Mouse (Mus musculus) stomach, embryonic 14.5 days (tissue): ENCODE measurements around the gene 2210017I01Rik. TPM values are rescaled to one million over a fixed set of nuclear protein-coding genes. Genes with fewer than 3 reads are reported as not detected.

Source experiments
- ATAC-seq: fragments of 200-750 bp; cut with Nextera tagmentation; 2 replicates; pipeline ENCODE4 v1.8.0; 2017; ENCODE audit warnings: low read depth, moderate TSS enrichment; ENCODE audit not compliant: insufficient number of reproducible peaks, insufficient read depth, low FRiP score
- H3K27ac ChIP-seq: fragments of 300-500 bp; sonication (generic); 2 replicates; pipeline ENCODE4 v1.5.1; 2014; ENCODE audit warnings: mild to moderate bottlenecking, low read length, moderate library complexity, mixed read lengths
- H3K27me3 ChIP-seq: fragments of 300-500 bp; sonication (generic); 2 replicates; pipeline ENCODE4 v1.6.1; 2014; ENCODE audit warnings: low read length, control low read depth, mixed read lengths; ENCODE audit not compliant: control insufficient read depth, insufficient read depth
- H3K36me3 ChIP-seq: fragments of 300-500 bp; sonication (generic); 2 replicates; pipeline ENCODE4 v1.6.1; 2014; ENCODE audit warnings: mild to moderate bottlenecking, control low read depth, low read length, moderate library complexity, mixed read lengths; ENCODE audit not compliant: control insufficient read depth, insufficient read depth
- H3K4me1 ChIP-seq: fragments of 300-500 bp; sonication (generic); 2 replicates; pipeline ENCODE4 v1.6.1; 2014; ENCODE audit warnings: low read length, control low read depth, mixed read lengths; ENCODE audit not compliant: control insufficient read depth, insufficient read depth
- H3K4me2 ChIP-seq: fragments of 300-500 bp; sonication (generic); replicated peaks from 2 replicates; pipeline ENCODE4 v1.6.1; 2014; ENCODE audit warnings: low read depth, low read length, control low read depth
- H3K4me3 ChIP-seq: fragments of 300-500 bp; sonication (generic); 2 replicates; pipeline ENCODE4 v1.5.1; 2014; ENCODE audit warnings: low read depth, low read length, control low read depth
- H3K9ac ChIP-seq: fragments of 300-500 bp; sonication (generic); replicated peaks from 2 replicates; pipeline ENCODE4 v1.6.1; 2014; ENCODE audit warnings: low read depth, mild to moderate bottlenecking, control low read depth, low read length, moderate library complexity, mixed read lengths
- H3K9me3 ChIP-seq: fragments of 300-500 bp; sonication (generic); 2 replicates; pipeline ENCODE4 v1.6.1; 2016; ENCODE audit warnings: low read depth, low read length, control low read depth; ENCODE audit not compliant: control insufficient read depth
- WGBS: fragments of 180-500 bp; shearing (Covaris S2); extraction: QIAGEN DNeasy Blood & Tissue Kit; methylation state at CpG from one replicate; pipeline ENCODE4 v1.1.7; 2014; 5-methylcytosine and 5-hydroxymethylcytosine counted together
- polyA plus RNA-seq: library from polyadenylated mRNA; unstranded; fragments of >200 nt; fragmentation: Nextera tagmentation; extraction: Ambion mirVana; gene quantifications from 2 replicates; pipeline ENCODE4 v1.2.1, GENCODE M21; 2014

Gene 2210017I01Rik
- polyA plus RNA-seq, 1 experiment from 2014 or later: not detected

- no peaks in the 10 kb centered on the region for H3K9me3 ChIP-seq
- no peaks in the 10 kb centered on the region for H3K36me3 ChIP-seq
- H3K4me3 ChIP-seq: no peak overlapping the region
- 46% methylated on average over 4 of the region's 4 CpGs for WGBS
- no peaks in the 10 kb centered on the region for H3K27me3 ChIP-seq
- no peaks in the 10 kb centered on the region for H3K4me1 ChIP-seq
- H3K27ac ChIP-seq: no peak overlapping the region; the same call in 1 of the 2 replicates
- no peak overlapping the region for H3K4me2 ChIP-seq
- H3K9ac ChIP-seq: no peak overlapping the region
- ATAC-seq: no peak
Measured at GRCm38 (mm10) chr3:92578652-92579413, 28.5 kb downstream of the 2210017I01Rik start.

- Histone ChIP-seq H3K4me2 (no peak within 1 kb of the TSS), H3K27me3 (no peaks in the 10 kb centered on the region), H3K4me3 (no peak within 1 kb of the TSS), H3K9me3 (no peaks in the 10 kb centered on the region), H3K27ac (no peak within 1 kb of the TSS), H3K9ac (no peak within 1 kb of the TSS), H3K36me3 (no peaks in the 10 kb centered on the region), H3K4me1 (no peaks in the 10 kb centered on the region)
- 83% methylated on average over 1 of the region's 1 CpGs for WGBS
- no peak for ATAC-seq
Measured at GRCm38 (mm10) chr3:92573449-92574041, 33.7 kb downstream of the 2210017I01Rik start, which contains the start of gene Ivl. Gene Ivl (minus strand): TSS chr3:92573735.

GRCm38 (mm10) chr3:92572514-92573155, 34.7 kb downstream of the 2210017I01Rik start:
- Histone ChIP-seq H3K9me3 (no peaks in the 10 kb centered on the region), H3K27me3 (no peaks in the 10 kb centered on the region), H3K4me2 (no peak overlapping the region), H3K27ac (no peak overlapping the region), H3K4me1 (no peaks in the 10 kb centered on the region), H3K9ac (no peak overlapping the region), H3K4me3 (no peak overlapping the region), H3K36me3 (no peaks in the 10 kb centered on the region)
- ATAC-seq: no peak
- 66% methylated on average over 2 of the region's 2 CpGs for WGBS

GRCm38 (mm10) chr3:92568752-92569151, 38.5 kb downstream of the 2210017I01Rik start:
- Histone ChIP-seq H3K36me3 (no peaks in the 10 kb centered on the region), H3K4me2 (no peak overlapping the region), H3K9me3 (no peaks in the 10 kb centered on the region), H3K27ac (no peak overlapping the region), H3K9ac (no peak overlapping the region), H3K4me1 (no peaks in the 10 kb centered on the region), H3K4me3 (no peak overlapping the region), H3K27me3 (no peaks in the 10 kb centered on the region)
- no peak for ATAC-seq
- 85% methylated on average over 2 of the region's 2 CpGs for WGBS

GRCm38 (mm10) chr3:92565418-92565817, 41.9 kb downstream of the 2210017I01Rik start:
- H3K36me3 ChIP-seq: no peaks in the 10 kb centered on the region
- H3K4me2 ChIP-seq: no peak overlapping the region
- H3K27me3 ChIP-seq: no peaks in the 10 kb centered on the region
- H3K4me1 ChIP-seq: no peaks in the 10 kb centered on the region
- no peak for ATAC-seq
- H3K27ac ChIP-seq: no peak overlapping the region
- H3K4me3 ChIP-seq: no peak overlapping the region
- no peak overlapping the region for H3K9ac ChIP-seq
- no peaks in the 10 kb centered on the region for H3K9me3 ChIP-seq

Other genes with a start within 250 kb of the 2210017I01Rik start
- gene Sprr2f, start 242.3 kb downstream of the 2210017I01Rik start, polyA plus RNA-seq: not detected in 2 replicates
- gene Sprr2h, start 221.8 kb downstream of the 2210017I01Rik start, polyA plus RNA-seq: not detected in 2 replicates
- not detected in 2 replicates for gene Sprr2i, start 199.5 kb downstream of the 2210017I01Rik start, polyA plus RNA-seq
- not detected in 2 replicates for gene Sprr2j-ps, start 189.4 kb downstream of the 2210017I01Rik start, polyA plus RNA-seq
- gene Gm9774, start 178.1 kb downstream of the 2210017I01Rik start, polyA plus RNA-seq: 5.8 and 7.5 TPM in 2 replicates
- gene Sprr2k, start 174.9 kb downstream of the 2210017I01Rik start, polyA plus RNA-seq: not detected in 2 replicates
- not detected in 2 replicates for gene Sprr1b, start 168.7 kb downstream of the 2210017I01Rik start, polyA plus RNA-seq
- 0.20 and 0.97 TPM in 2 replicates for gene Sprr3, start 148.8 kb downstream of the 2210017I01Rik start, polyA plus RNA-seq
- gene Sprr1a, start 121.6 kb downstream of the 2210017I01Rik start, polyA plus RNA-seq: 26.0 and 31.7 TPM in 2 replicates
- not detected in 2 replicates for gene Sprr4, start 107.0 kb downstream of the 2210017I01Rik start, polyA plus RNA-seq
- not detected in 2 replicates for gene 2310046K23Rik, start 73.0 kb downstream of the 2210017I01Rik start, polyA plus RNA-seq
- gene Ivl, start 33.8 kb downstream of the 2210017I01Rik start, polyA plus RNA-seq: 0.25 and 0.52 TPM in 2 replicates
- not detected in 2 replicates for gene Smcp, start 18.5 kb downstream of the 2210017I01Rik start, polyA plus RNA-seq
- not detected in 2 replicates for gene Lce6a, start 14.2 kb upstream of the 2210017I01Rik start, polyA plus RNA-seq
- gene Lce1a1, start 40.8 kb upstream of the 2210017I01Rik start, polyA plus RNA-seq: not detected in 2 replicates
- gene Lce1b, start 49.4 kb upstream of the 2210017I01Rik start, polyA plus RNA-seq: not detected in 2 replicates
- not detected in 2 replicates for gene Lce1a2, start 62.8 kb upstream of the 2210017I01Rik start, polyA plus RNA-seq
- not detected in 2 replicates for gene Lce1c, start 71.8 kb upstream of the 2210017I01Rik start, polyA plus RNA-seq
- gene Lce1d, start 79.7 kb upstream of the 2210017I01Rik start, polyA plus RNA-seq: not detected in 2 replicates
- not detected in 2 replicates for gene Lce1e, start 101.6 kb upstream of the 2210017I01Rik start, polyA plus RNA-seq
- gene Lce1f, start 112.9 kb upstream of the 2210017I01Rik start, polyA plus RNA-seq: not detected in 2 replicates
- not detected in 2 replicates for gene Gm38119, start 131.6 kb upstream of the 2210017I01Rik start, polyA plus RNA-seq
- not detected in 2 replicates for gene Lce1g, start 144.8 kb upstream of the 2210017I01Rik start, polyA plus RNA-seq
- gene Lce1h, start 157.6 kb upstream of the 2210017I01Rik start, polyA plus RNA-seq: not detected in 2 replicates
- not detected in 2 replicates for gene Lce1i, start 171.4 kb upstream of the 2210017I01Rik start, polyA plus RNA-seq
- not detected in 2 replicates for gene Lce1j, start 183.0 kb upstream of the 2210017I01Rik start, polyA plus RNA-seq
- gene Lce1k, start 200.4 kb upstream of the 2210017I01Rik start, polyA plus RNA-seq: not detected in 2 replicates
- 0.15 TPM in 1 of 2 replicates, not detected in the other for gene Kprp, start 219.8 kb upstream of the 2210017I01Rik start, polyA plus RNA-seq
- gene Lce1l, start 243.8 kb upstream of the 2210017I01Rik start, polyA plus RNA-seq: not detected in 2 replicates